Mouse (Mus musculus): ENCODE results near the gene Skap1.

DNA sequence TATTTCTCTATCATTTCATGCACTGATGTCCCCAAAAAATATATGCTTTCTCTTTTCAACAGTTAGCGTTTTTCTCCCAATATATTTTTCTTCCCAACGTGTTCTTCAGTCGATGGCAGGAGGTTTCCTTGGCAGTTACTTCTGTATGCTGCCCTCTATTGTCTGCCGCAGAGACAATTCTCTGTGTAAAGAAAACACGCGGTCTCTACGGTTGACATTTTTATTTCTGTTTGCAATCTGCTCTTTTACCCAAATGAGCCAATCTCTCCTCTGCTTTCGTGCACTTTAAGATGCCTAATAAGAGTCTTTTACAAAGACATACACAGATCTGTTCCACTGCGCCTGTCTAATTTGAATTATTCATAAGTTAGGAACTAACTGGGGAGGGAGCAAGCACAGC lies 265.1 kb downstream of the Skap1 start:
- TF ChIP-seq GATA1 (IDR thresholded peaks at IDR 0.05; ENCODE audit: borderline replicate concordance, low read length) (no peak), FLI1 (IDR thresholded peaks at IDR 0.05; ENCODE audit: low read length) (no peak)

All from megakaryocyte, embryonic 14.5 days (primary cell).